Mouse (Mus musculus): ENCODE data around the gene Cx3cl1.
A peak's percentile ranks its signal among the peaks of the same experiment; 100 is the strongest.

Cx3cl1 gene

DNA sequence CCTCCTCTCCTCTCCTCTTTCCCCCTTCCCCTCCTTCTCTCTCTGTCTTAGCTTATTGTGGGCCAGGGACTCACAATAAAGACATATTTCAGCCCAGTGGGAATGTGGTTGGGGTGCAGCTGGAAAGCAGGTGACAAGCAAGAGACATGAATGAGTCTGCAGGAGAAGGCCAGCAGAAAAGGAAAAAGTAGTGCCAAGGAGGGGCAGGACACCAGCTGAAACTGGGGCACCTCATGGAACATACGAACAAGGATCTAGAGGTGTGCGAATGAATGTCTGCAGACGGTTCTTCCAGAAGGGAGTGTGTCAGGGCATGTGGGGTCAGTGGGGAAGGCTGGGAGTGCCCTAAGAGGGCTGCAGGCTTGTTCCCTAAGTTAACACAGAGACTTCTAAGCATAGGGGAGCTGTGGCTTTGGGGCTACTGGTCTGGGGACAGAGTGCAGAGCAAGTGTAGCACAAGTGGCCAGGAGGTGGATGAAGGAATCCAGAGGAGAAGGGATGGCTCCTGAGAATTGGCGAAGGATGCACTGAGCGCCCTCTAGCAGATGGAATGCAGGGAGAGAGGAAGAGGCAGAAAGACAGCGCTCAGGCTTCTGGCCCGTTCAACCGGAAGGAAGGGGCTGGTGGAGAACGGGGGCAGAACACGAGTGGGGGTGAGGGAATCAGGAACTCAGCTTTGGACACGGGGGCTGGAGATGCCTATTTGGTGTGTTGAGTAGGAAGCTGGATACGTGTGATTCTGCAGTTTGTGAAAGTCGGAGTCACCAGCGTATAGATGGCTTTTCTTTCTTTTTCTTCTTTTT, 29.7 kb downstream of the Cx3cl1 start:
- no peak for DNase-seq (ENCODE audit: low read depth)

DNA sequence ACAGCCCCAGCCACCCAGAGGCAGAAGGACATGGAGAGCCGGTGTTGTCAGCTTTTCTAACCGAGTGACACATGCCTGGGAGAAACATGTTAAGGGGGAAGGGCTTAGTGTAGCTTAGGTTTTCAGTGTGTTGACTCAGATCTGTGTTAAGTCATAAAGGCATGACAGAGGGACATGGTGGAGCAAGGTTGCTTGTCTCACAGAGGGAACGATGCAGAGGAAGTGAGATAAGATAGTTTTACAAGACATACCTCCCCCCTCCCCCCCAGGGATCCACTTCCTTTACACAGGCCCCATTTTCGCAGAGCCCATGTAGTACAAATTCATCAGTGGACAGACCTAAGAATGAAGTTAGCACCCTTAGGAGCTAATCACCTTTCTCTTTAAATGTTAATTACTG, 30.6 kb downstream of the Cx3cl1 start:
- peak; percentile 58 for DNase-seq (ENCODE audit: low read depth)

DNA sequence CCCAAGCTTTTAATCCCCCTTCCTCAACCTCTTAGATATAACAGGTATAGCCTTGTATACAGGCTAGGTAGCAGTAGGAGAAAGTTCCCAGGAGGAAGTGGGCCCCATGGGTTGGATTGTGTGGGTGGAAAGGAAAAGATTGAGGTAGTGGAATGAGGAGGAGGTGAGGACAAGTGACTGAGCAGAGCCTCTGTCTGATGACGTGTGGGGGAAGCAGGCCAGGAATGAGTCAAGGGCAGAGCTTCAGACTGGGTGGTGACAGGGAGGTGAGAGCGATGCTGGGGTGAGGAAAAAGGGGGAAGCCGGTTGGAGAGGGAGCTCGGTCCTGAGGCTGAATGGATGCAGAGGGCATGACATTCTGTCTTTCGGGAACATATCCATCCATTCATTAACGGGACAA, 31.7 kb downstream of the Cx3cl1 start:
- no peak for DNase-seq (ENCODE audit: low read depth)

DNA sequence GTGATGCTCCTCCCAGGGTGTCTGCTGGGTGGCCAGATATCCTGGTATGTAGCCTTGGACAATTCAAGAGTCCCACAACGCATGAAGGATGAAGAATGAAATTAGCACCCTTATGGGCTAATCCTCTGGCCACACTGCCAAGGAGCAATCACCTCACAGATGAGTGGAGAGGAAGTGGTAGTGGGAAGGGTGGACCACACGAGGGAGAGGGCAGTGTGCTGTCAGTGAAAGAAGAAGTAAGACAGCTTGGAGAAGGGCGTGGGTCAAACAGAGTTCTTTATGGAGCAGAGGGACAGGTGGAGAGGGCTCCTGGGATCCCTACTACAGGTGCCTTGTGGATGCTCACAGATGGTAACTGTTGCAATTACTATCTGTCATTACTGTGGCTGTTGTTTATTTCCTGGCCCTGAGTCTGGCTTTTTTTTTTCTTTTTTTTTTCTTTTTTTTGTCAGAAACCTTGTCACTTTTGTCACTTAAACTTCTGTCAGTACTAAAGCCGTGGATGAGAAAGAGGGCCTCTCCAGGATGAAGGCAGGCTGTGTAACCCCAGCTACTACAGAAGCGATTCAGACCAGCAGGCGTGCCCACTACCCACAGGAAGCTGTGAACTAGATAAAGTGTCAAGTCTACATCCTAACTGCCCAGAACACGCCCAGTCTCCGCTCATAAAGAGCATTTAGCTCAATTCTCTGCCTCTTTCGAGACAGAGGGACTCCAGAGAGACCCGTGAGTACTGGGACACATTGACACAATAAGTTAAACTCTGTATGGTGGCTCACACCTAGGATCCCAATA, 32.9 kb downstream of the Cx3cl1 start:
- no peak for DNase-seq (ENCODE audit: low read depth)

DNA sequence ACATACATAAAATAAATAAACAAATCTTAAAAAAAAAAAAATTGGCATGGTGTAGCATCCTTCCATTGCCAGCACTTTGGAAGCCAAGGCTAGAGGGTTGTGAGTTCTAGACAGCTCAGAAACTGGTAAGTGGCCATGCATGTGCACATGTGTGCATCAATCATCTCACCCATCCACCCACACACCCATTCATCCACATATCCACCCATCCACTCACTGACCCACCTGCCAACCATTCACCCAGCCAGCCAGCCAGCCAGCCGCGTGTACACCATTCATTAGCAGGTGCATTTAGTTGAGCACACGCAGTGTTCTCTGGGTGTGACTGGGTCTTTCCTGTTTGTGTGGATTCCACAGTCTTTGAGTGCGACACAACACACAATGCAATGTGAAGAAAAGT, 34.0 kb downstream of the Cx3cl1 start:
- DNase-seq (ENCODE audit: low read depth), result no peak

DNA sequence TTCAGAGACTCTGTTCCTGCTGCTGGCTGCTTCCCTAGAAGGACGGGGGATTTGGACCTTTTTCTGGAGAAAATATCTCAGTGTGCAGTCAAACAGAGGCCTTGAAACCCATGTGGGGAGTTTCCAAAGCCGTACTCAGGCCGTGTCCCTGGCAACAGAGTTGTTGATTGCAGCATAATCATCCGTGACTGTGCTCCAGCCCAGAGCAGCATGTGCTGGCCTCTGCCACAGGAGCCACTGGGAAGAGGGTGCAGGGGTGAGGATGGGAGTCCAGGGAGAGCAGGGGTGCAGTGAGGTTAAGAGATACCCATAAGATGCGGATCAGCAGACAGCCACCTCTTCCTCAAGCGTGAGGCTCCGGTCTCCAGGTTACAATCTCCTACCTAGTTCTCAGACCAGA, 35.7 kb downstream of the Cx3cl1 start:
- DNase-seq (ENCODE audit: low read depth), result no peak

DNA sequence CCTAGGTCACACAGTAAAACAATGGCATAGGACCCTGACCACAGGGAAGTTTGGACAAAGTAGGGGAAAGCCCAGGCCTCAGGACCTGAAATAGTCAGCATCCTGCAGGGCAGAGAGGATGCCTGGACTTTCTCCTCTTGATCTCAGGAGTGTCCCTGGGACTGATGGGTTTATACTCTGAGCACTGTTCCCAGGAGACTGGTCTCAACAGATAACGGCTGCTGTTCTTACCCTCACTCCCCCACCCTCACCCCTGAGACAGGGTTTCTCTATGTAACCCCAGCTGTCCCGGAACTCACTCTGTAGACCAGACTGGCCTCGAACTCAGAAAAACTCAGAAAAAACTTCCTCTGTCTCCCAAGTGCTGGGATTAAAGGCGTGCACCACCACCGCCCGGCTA, 36.6 kb downstream of the Cx3cl1 start:
- DNase-seq (ENCODE audit: low read depth), result no peak

DNA sequence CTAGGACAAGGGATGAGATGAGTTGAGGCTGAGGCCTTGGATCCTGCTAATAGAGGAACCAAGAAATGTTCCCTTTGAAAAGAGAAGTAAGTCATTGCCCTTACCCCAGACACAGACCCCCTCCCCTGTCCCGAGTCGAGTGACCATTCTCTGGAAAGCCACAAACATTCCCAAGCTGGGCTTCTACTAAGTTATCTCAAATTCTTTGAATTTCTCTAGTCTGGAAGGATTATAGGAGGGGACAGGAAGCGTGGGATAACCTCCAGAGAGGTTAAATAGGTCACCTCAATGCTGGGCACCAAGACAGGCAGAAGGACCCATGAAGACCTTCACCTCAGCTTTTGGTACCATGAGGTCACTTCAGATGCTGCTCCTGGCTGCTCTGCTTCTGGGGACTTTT, 38.3 kb downstream of the Cx3cl1 start, which contains the start of gene Ccl17:
Gene Ccl17, plus strand, starts transcription at position 301 of the 400 bp plus-strand sequence.
- DNase-seq (ENCODE audit: low read depth), result no peak

DNA sequence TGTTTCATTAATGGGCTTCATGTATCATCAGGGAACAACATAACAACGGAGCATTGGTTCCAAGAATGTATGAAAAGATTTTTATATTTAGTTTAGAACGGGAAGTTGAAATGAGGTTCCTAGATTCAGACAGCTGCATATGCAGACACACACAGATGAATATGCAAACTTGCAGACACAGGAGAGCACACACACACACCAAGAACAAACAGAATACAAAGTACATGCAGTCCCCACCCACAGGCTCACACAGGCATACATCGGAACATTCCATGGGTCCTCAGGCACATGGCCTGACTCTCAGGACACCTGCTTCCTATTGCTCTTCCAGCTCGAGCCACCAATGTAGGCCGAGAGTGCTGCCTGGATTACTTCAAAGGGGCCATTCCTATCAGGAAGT, 39.0 kb downstream of the Cx3cl1 start:
- DNase-seq (ENCODE audit: low read depth), result no peak

DNA sequence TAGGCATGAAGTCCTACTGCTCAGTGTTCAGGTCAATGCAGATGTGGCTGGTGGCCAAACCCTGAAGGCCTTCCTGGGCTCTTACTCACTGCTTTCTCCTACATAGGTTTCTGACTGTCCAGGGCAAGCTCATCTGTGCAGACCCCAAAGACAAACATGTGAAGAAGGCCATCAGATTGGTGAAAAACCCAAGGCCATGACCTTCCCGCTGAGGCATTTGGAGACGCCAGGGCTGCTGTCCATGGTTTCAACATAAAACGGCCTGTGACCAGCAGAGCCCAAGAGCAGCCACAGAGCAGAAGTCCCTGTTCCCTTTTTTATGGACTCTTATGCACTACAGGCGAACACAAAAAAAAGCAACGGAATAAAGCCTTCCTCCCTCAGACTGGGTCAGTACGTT, 39.8 kb downstream of the Cx3cl1 start:
- no peak for DNase-seq (ENCODE audit: low read depth)

DNA sequence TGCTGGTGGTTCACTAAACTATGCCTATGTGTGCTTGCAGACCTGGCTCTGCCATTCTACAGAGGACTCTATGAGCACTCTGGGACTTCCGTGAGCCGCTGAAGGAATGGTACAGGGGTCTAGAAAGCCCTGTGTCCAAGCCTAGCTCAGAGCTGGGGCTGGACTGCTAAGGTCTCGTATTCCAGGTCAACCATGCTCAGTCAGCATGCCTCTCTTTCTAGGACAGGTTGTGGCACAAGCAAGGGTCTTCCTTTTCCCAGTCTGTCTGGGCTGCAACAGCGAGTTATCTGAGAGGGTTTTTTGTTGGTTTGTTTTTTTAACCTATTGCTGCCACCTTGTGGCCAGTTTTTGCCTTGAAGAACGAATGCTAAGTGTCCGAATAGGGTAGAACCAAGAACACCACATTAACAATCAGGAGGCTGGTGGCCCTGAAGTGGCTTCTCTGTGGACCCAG, 40.9 kb downstream of the Cx3cl1 start:
- peak; percentile 93 for DNase-seq (ENCODE audit: low read depth)

DNA sequence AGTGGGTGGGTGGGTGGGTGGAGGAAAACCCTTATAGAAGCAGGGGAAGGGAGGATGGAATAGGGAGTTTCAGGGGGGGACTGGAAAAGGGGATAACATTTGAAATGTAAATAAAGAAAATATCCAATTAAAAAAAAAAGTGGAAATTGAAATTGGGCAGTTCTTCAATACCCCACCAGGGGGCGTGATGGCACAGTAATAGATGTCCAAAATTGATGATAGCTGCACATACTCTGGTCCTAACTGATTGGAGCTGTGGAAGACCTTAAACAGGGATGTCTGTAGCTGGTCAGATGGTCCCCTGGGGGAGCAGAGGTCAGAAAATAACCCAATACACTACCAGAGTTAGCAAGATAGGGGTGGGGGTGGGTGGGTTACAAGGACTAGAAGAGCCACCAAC, 42.7 kb downstream of the Cx3cl1 start:
- peak; percentile 69 for DNase-seq (ENCODE audit: low read depth)

DNA sequence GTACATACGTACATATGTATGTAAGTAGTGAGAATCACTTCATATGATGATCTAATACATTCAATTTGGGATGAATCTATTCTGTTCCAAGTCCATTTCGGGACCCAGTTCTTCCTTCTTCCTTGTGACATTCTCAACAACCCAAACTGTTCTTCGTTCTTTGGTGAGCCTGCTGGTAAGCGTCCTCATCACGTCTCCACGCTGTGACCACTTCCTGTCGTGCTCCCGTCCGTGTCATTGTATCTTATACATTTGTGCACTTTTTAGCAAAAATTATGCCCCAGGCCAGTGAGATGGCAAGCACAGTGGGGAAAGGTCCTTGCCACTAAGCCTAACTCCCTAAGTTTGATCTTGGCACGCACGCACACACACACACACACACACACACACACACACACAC, 46.1 kb downstream of the Cx3cl1 start:
- peak; percentile 41 for DNase-seq (ENCODE audit: low read depth)

DNA sequence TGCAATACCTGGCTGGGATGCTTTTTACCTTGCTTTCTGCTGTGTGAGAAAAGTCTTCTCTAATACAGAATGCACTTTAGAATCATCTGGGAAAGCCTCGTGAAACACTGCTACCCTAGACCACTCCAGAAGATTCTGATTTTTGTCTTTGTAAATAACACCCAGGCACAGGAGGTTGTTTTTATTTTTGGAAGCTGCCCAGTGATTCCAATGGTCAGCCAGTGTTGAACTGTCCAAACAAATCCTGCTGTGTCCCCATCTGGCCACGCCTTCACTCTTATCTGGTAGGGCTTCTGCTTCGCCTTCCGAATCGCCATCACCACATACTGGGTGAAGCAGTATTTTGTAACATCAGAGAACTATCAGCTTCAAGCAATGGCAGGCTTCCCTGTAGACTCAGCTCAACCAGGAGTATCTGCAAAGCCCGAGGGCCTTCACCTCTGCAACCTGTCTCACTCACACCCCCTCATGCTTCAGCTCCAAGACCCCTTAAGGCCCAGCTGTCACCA, 47.9 kb downstream of the Cx3cl1 start:
- DNase-seq (ENCODE audit: low read depth), result no peak

DNA sequence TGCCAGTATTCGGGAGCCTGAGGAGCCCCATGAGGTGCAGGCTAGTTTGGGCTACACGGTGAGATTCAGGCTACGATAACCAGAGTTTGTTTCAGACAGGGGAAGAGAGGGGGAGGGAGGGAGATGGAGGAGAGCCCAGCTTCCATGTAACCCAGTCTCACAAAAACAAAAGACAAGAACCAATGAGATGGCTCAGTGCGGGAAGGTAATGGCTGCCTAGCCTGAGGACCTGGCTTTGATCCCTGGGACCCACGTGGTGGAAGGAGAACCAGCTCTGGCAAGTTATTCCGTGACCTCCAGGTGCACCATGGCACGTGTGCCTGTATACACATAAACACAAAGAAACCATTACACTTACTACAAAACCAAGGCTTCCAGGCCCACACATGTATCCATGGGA, 48.7 kb downstream of the Cx3cl1 start:
- no peak for DNase-seq (ENCODE audit: low read depth)

DNA sequence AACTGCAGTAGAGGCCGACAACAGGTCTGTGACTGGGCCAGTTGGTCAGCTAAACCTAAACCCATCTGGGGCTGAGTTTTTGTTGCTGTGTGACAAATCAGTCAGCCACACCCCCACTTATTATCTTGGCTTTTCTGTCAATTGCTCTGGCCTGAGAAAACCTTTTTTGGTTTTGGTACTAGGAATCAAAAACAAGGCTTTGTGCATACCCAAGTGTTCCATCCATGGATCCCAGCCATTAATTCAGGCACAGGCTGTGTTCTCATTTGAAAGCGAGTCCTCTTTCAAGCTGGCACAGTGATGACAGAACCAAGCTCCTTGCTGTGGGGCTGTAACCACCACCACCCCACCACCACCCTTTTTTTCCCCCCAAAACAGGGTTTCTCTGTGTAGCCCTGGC, 49.6 kb downstream of the Cx3cl1 start:
- DNase-seq (ENCODE audit: low read depth), result no peak

DNA sequence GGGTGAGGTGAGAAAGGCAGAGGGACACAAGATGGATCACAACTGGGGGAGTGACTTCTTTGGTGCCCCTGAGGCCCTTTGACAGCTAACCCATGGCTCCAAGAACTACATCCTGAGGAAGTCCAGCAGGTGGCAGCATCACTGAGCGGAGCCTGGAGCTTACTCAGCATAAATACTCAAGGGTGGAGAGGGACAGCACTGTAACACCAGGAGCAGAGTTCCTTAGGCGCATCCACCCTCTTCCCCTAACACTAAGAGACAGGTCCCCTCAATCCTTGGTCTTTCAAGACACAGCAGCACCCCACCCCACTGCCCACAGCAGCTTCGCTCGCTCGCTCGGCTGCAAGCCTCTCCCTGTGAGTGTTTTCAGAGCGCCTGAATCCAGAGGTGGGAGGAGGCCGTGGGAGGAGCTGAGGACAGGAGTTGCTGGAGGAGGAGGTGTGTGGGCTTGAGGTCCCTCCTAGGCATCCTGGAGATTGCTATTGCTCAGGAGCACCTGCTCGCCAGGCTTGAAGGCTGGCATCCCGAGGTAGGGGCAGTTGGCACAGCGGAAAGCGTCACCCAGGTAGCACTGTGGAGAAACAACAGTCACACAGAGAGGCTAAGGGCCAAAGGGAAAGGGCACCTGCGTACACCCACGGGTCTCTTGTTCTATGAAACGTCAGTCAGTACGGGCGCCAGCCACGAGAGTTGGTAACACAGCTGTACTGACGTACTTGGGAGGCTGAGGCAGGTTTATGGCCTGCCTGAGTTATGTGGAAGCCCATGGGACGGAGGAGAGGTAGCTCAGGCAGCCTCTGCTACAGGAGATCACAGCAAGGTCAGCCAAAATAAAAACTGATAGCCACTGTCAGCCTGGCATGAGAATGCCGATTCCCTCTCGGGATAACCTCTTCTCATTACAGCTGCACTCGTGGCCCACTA, 51.1 kb downstream of the Cx3cl1 start:
- DNase-seq (ENCODE audit: low read depth), result peak; percentile 67

DNA sequence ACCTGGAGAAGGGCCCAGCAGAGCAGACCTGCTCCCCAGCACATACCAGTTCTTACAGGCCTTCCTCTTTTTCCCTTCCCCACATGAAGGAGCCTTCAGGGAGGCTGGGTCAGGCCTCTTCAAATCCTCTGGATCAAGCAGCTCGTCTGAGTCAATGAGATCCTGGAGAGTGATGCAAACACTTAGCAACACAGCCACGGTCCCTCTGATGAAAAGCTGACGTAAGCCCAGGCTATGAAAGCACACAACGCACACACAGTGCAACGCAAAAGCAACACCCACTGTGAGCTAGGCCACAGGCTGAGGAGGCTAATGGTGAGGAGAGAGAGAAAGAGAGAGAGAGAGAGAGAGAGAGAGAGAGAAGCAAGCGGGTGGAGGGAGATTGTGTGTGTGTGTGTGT, 53.4 kb downstream of the Cx3cl1 start:
- DNase-seq (ENCODE audit: low read depth), result no peak

DNA sequence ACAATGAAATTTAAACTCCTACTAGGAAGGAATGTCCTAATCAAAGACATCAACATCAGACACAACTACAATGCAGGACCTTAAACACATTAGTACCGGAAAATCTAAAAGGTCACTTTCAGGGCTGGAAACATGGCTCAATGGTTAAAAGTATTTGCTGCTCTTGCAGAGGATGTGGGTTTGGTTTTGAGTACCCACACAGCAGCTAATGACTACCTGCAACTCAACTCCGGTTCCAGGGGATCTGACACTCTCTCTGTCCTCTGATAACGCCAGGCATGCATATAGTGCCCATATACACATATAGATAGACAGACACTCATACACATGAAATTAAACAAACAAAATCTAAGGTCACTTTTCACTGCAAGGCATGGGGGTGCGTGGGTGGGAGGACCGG, 54.4 kb downstream of the Cx3cl1 start:
- DNase-seq (ENCODE audit: low read depth), result peak; percentile 41

DNA sequence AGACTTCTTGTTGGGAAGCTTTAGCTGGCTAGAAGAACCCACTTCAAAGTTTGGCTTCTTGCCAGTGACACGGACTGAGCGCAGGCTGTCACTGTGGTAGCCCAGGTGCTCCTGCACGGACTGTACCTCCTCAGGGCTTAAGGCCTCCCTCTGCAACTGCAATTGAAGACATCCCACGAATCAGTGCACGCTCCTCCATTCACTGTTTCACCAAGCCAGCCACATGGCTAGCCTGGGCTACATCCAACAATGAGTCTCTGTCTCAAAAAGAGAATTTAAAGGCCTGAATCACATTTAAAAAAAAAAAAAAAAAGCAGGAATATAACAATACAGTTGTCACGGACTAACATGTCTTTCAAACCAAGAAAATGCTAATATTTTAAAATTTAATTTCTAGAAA, 56.5 kb downstream of the Cx3cl1 start:
- DNase-seq (ENCODE audit: low read depth), result peak; percentile 49

Data from induced T-regulatory cell, adult 2 months (primary cell).